ENCODE assay signal across 16 mouse cellular contexts in the genomic region with DNA sequence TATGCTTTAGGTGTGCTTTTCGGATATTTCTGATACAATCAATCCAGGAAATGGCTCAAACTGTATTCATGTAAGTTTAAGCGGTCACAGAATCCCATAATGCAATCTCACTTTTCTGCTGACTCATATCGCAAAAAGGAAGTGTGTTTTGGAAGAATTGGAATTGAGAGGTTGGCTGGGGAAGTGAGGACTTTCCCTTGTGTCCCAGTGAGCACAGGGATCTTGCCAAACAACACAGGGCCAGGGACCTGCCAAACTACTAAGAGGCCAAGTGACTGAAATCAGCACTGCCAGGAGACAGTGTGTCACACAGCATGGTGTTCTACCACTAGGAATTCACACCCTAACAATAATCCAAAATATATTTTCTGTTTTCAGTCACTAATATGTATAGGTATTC. TPM values are rescaled to one million over a fixed set of nuclear protein-coding genes. Genes with fewer than 3 reads are reported as not detected.
DNase-seq lines count a peak whose midpoint lies in the region; ATAC-seq and TF ChIP-seq lines count a peak whose summit lies in the region.
"Had no signal": no experiment of that assay in that cellular context is flagged by ENCODE, and none has a peak within 500 bp of the region (broad histone marks: within the 10 kb centered on the region; RNA-seq: fewer than 3 reads in every experiment).

No protein-coding gene starts in this region.

- no peak overlapping the region for H3K27ac ChIP-seq in lung, postnatal 0 days (ENCODE audit: low read length)
- H3K27ac ChIP-seq in heart, embryonic 16.5 days (ENCODE audit: low read length): peak overlapping the region; percentile 35; the same call in 1 of the 2 replicates
- H3K27ac ChIP-seq: limb, embryonic 12.5 days had no signal

- no peak overlapping the region for H3K4me3 ChIP-seq in lung, postnatal 0 days (ENCODE audit: low read depth, low read length)
- no peak overlapping the region for H3K4me3 ChIP-seq in lung, adult 2 months (replicated peaks; ENCODE audit: extremely low read depth, low read depth, low read length)
- no peak overlapping the region for H3K4me3 ChIP-seq in heart, embryonic 16.5 days (ENCODE audit: low read length)
- H3K4me3 ChIP-seq: limb, embryonic 12.5 days had no signal

- peaks cover 12% of the 10 kb centered on the region; the same call in 1 of the 2 replicates for H3K36me3 ChIP-seq in lung, postnatal 0 days (ENCODE audit: insufficient read depth, low read length)
- peaks cover 42% of the 10 kb centered on the region for H3K36me3 ChIP-seq in heart, embryonic 16.5 days (ENCODE audit: control insufficient read depth, insufficient read depth)

- no peak overlapping the region for H3K9ac ChIP-seq in lung, postnatal 0 days (replicated peaks; ENCODE audit: low read depth)
- no peak overlapping the region for H3K9ac ChIP-seq in heart, embryonic 16.5 days (ENCODE audit: low read length)
- H3K9ac ChIP-seq: limb, embryonic 12.5 days had no signal

- WGBS in lung, postnatal 0 days: 79% methylated on average over 3 of the region's 3 CpGs
- WGBS in lung, adult 2 months: 57% methylated on average over 3 of the region's 3 CpGs
- WGBS in heart, embryonic 16.5 days: 70% methylated on average over 3 of the region's 3 CpGs

- peaks cover 4% of the 10 kb centered on the region for H3K4me1 ChIP-seq in lung, postnatal 0 days (ENCODE audit: insufficient read depth, low read depth, low read length)
- peaks cover 7% of the 10 kb centered on the region for H3K4me1 ChIP-seq in lung, adult 2 months (ENCODE audit: control insufficient read depth, insufficient read depth, low read length)
- H3K4me1 ChIP-seq in heart, embryonic 16.5 days (ENCODE audit: control insufficient read depth, insufficient read depth, low read length): 0 out of 2 replicates have a peak, but pooled peaks cover 2% of the 10 kb centered on the region

- H3K27me3 ChIP-seq in lung, postnatal 0 days (replicated peaks; ENCODE audit: insufficient read depth, low read length): no peaks in the 10 kb centered on the region
- H3K27me3 ChIP-seq in heart, embryonic 16.5 days (ENCODE audit: control insufficient read depth, insufficient read depth, low read length): no peaks in the 10 kb centered on the region
- H3K27me3 ChIP-seq: limb, embryonic 12.5 days had no signal

- H3K9me3 ChIP-seq in lung, postnatal 0 days (ENCODE audit: low read length): no peaks in the 10 kb centered on the region
- no peaks in the 10 kb centered on the region for H3K9me3 ChIP-seq in heart, embryonic 16.5 days (replicated peaks; ENCODE audit: control insufficient read depth, low read length)
- H3K9me3 ChIP-seq: limb, embryonic 12.5 days had no signal

- TF ChIP-seq EP300 in lung, postnatal 0 days (IDR thresholded peaks at IDR 0.05): no peak

- no peak for TF ChIP-seq CTCF in lung, postnatal 0 days (IDR thresholded peaks at IDR 0.05)
- no peak for TF ChIP-seq CTCF in lung, adult 2 months (IDR thresholded peaks at IDR 0.05; ENCODE audit: insufficient read depth, low read length)

- DNase-seq in gastrocnemius, adult 18-20 months (ENCODE audit: low spot score): peak; percentile 62
- no peak for DNase-seq in gastrocnemius, adult 8-10 months (ENCODE audit: low spot score in 2 of 2)
- peak; percentile 36 for DNase-seq in lung, postnatal 0 days (ENCODE audit: low spot score)
- DNase-seq in lung, adult 2 months: no peak
- no peak for DNase-seq in thymus, postnatal 0 days (ENCODE audit: low spot score)
- no peak for DNase-seq in thymus, postnatal 4 days
- DNase-seq: B cell, adult 2 months; cerebellum, adult 11-12 months; kidney, adult 8-10 months; right cerebral cortex, postnatal 4 days; thymus, adult 18-20 months had no signal

- H3K4me2 ChIP-seq in lung, postnatal 0 days (replicated peaks; ENCODE audit: low read depth, low read length): no peak overlapping the region
- H3K4me2 ChIP-seq in heart, embryonic 16.5 days (ENCODE audit: low read depth, low read length): no peak overlapping the region
- H3K4me2 ChIP-seq: limb, embryonic 12.5 days had no signal

- no peak for TF ChIP-seq POLR2A in lung, adult 2 months (IDR thresholded peaks at IDR 0.05; ENCODE audit: borderline replicate concordance, extremely low read depth, low read depth, low read length)

- no peak for ATAC-seq in lung, postnatal 0 days
- ATAC-seq in heart, embryonic 16.5 days (replicated peaks; ENCODE audit: extremely low read depth, insufficient read depth, low FRiP score): no peak
- 0 out of 2 replicates have a peak, but pooled peaks have one; percentile 14 for ATAC-seq in megakaryocyte, adult 5-6 weeks (ENCODE audit: poor library complexity, severe bottlenecking)
- ATAC-seq: hindbrain, embryonic 16.5 days had no signal

RNA-seq across cellular contexts. Expression of gene Dhx33, which starts 4.1 kb away (rescaled TPM):
- total RNA-seq in gastrocnemius, adult 18-20 months (2021): 1 to 10 TPM; 6.1 to 7.6 TPM
- total RNA-seq in gastrocnemius, adult 8-10 months (2022): 10 to 100 TPM in 1 of 4 experiments, 1 to 10 TPM in 3; 6.5 to 10.2 (median 8.3) TPM
- polyA plus RNA-seq in lung, postnatal 0 days (2015; fragmentation: Nextera tagmentation; extraction: Ambion mirVana): 5.9 and 6.2 TPM in 2 replicates
- 16.3 and 20.5 TPM in 2 replicates for polyA plus RNA-seq in lung, adult 2 months (2012; rRNA removed)
- polyA plus RNA-seq in heart, embryonic 16.5 days (2015; fragmentation: Nextera tagmentation; extraction: Ambion mirVana): 12.4 and 13.0 TPM in 2 replicates
- 5.1 and 8.4 TPM in 2 replicates for total RNA-seq in megakaryocyte, adult 5-6 weeks (2015)
- total RNA-seq in megakaryocyte, adult 5-6 weeks (2017): 10.7 and 17.0 TPM in 2 replicates
- polyA plus RNA-seq in thymus, postnatal 0 days (2015; fragmentation: Nextera tagmentation; extraction: Ambion mirVana): 7.4 and 7.5 TPM in 2 replicates

RNA-seq across cellular contexts. Expression of gene Mis12, which starts 11.1 kb away (rescaled TPM):
- total RNA-seq in gastrocnemius, adult 18-20 months (2021): 1 to 10 TPM; 5.0 to 6.7 TPM
- 1 to 10 TPM; 3.6 to 6.5 (median 4.6) TPM for total RNA-seq in gastrocnemius, adult 8-10 months (2022)
- polyA plus RNA-seq in lung, postnatal 0 days (2015; fragmentation: Nextera tagmentation; extraction: Ambion mirVana): 16.2 and 17.6 TPM in 2 replicates
- 3.2 and 5.1 TPM in 2 replicates for polyA plus RNA-seq in lung, adult 2 months (2012; rRNA removed)
- 25.3 and 26.2 TPM in 2 replicates for polyA plus RNA-seq in heart, embryonic 16.5 days (2015; fragmentation: Nextera tagmentation; extraction: Ambion mirVana)
- total RNA-seq in megakaryocyte, adult 5-6 weeks (2015): 30.2 and 31.4 TPM in 2 replicates
- total RNA-seq in megakaryocyte, adult 5-6 weeks (2017): 43.4 and 60.9 TPM in 2 replicates
- 30.5 and 32.2 TPM in 2 replicates for polyA plus RNA-seq in thymus, postnatal 0 days (2015; fragmentation: Nextera tagmentation; extraction: Ambion mirVana)

RNA-seq across cellular contexts. Expression of gene Derl2, which starts 11.3 kb away (rescaled TPM):
- total RNA-seq in gastrocnemius, adult 18-20 months (2021): 10 to 100 TPM; 14.2 TPM
- 10 to 100 TPM in 3 of 4 experiments, 1 to 10 TPM in 1; 9.8 to 15.4 (median 13.4) TPM for total RNA-seq in gastrocnemius, adult 8-10 months (2022)
- polyA plus RNA-seq in lung, postnatal 0 days (2015; fragmentation: Nextera tagmentation; extraction: Ambion mirVana): 63.4 and 70.7 TPM in 2 replicates
- 9.0 and 15.5 TPM in 2 replicates for polyA plus RNA-seq in lung, adult 2 months (2012; rRNA removed)
- 33.8 and 35.1 TPM in 2 replicates for polyA plus RNA-seq in heart, embryonic 16.5 days (2015; fragmentation: Nextera tagmentation; extraction: Ambion mirVana)
- total RNA-seq in megakaryocyte, adult 5-6 weeks (2015): 33.5 and 40.9 TPM in 2 replicates
- 44.4 and 47.7 TPM in 2 replicates for total RNA-seq in megakaryocyte, adult 5-6 weeks (2017)
- 59.7 and 63.8 TPM in 2 replicates for polyA plus RNA-seq in thymus, postnatal 0 days (2015; fragmentation: Nextera tagmentation; extraction: Ambion mirVana)

RNA-seq across cellular contexts. Expression of gene 6330403K07Rik, which starts 25.0 kb away (rescaled TPM):
- under 1 TPM in 1 of 2 experiments, not detected in 1; 0.16 TPM for total RNA-seq in gastrocnemius, adult 18-20 months (2021)
- total RNA-seq in gastrocnemius, adult 8-10 months (2022): under 1 TPM in 2 of 4 experiments, not detected in 2; 0.53 to 0.64 TPM
- polyA plus RNA-seq in lung, postnatal 0 days (2015; fragmentation: Nextera tagmentation; extraction: Ambion mirVana): 20.5 and 27.0 TPM in 2 replicates
- polyA plus RNA-seq in lung, adult 2 months (2012; rRNA removed): 1.5 and 1.7 TPM in 2 replicates
- polyA plus RNA-seq in heart, embryonic 16.5 days (2015; fragmentation: Nextera tagmentation; extraction: Ambion mirVana): 18.0 and 20.9 TPM in 2 replicates
- not detected in 2 replicates for total RNA-seq in megakaryocyte, adult 5-6 weeks (2015)
- not detected in 2 replicates for total RNA-seq in megakaryocyte, adult 5-6 weeks (2017)
- 1.7 and 2.1 TPM in 2 replicates for polyA plus RNA-seq in thymus, postnatal 0 days (2015; fragmentation: Nextera tagmentation; extraction: Ambion mirVana)
- total RNA-seq: monocyte, adult 5-6 weeks had no signal

RNA-seq across cellular contexts. Expression of gene C1qbp, which starts 25.5 kb away (rescaled TPM):
- total RNA-seq in gastrocnemius, adult 18-20 months (2021): 100 to 1,000 TPM; 120 TPM
- total RNA-seq in gastrocnemius, adult 8-10 months (2022): 100 to 1,000 TPM; 119 to 137 (median 127) TPM
- polyA plus RNA-seq in lung, postnatal 0 days (2015; fragmentation: Nextera tagmentation; extraction: Ambion mirVana): 79.6 and 83.4 TPM in 2 replicates
- 50.9 and 94.1 TPM in 2 replicates for polyA plus RNA-seq in lung, adult 2 months (2012; rRNA removed)
- 279 and 291 TPM in 2 replicates for polyA plus RNA-seq in heart, embryonic 16.5 days (2015; fragmentation: Nextera tagmentation; extraction: Ambion mirVana)
- total RNA-seq in megakaryocyte, adult 5-6 weeks (2015): 112 and 122 TPM in 2 replicates
- 18.3 and 25.8 TPM in 2 replicates for total RNA-seq in megakaryocyte, adult 5-6 weeks (2017)
- 278 and 301 TPM in 2 replicates for polyA plus RNA-seq in thymus, postnatal 0 days (2015; fragmentation: Nextera tagmentation; extraction: Ambion mirVana)

Comparison
In these comparisons a context has a peak if more than half of its experiments do, and no peak if none do; other contexts are left out.
1. DNase-seq: peak in gastrocnemius, adult 18-20 months (single experiment) and lung, postnatal 0 days (single experiment); none in gastrocnemius, adult 8-10 months (0 of 2), lung, adult 2 months (single experiment), thymus, postnatal 0 days (single experiment) and thymus, postnatal 4 days (single experiment).